Mouse (Mus musculus): Measurements from ENCODE around the gene Pink1. TPM values are rescaled to one million over a fixed set of nuclear protein-coding genes. Genes with fewer than 3 reads are reported as not detected.

The Pink1 gene
- total and polyA plus RNA-seq, 2 experiments from 2014 or later, result 159 to 330 TPM

GRCm38 (mm10) chr4:138366561-138366960 is 40.5 kb upstream of the Pink1 start:
- no peak for ATAC-seq (ENCODE audit: insufficient read depth, low read depth)
- H3K27me3 ChIP-seq (ENCODE audit: control insufficient read depth, insufficient read depth, low read length), result peaks cover 4% of the 10 kb centered on the region; the same call in 1 of the 2 replicates
- H3K36me3 ChIP-seq (replicated peaks; ENCODE audit: control insufficient read depth, insufficient read depth, low read length), result no peaks in the 10 kb centered on the region
- no peak for DNase-seq (ENCODE audit: low spot score)
- no peak overlapping the region for H3K4me3 ChIP-seq (ENCODE audit: low read depth, low read length)
- TF ChIP-seq EP300 (IDR thresholded peaks at IDR 0.05; ENCODE audit: low read depth) (no peak), CTCF (IDR thresholded peaks at IDR 0.05; ENCODE audit: low read depth) (no peak)
- no peaks in the 10 kb centered on the region for H3K9me3 ChIP-seq (replicated peaks; ENCODE audit: control insufficient read depth, low read length)
- H3K9ac ChIP-seq (replicated peaks; ENCODE audit: low read depth, low read length), result no peak overlapping the region
- no peak overlapping the region for H3K4me2 ChIP-seq (ENCODE audit: low read depth, low read length)
- H3K27ac ChIP-seq (ENCODE audit: low read depth), result no peak overlapping the region
- 82% methylated on average over 2 of the region's 2 CpGs for WGBS
- H3K4me1 ChIP-seq (ENCODE audit: control insufficient read depth, insufficient read depth), result peaks cover 15% of the 10 kb centered on the region

DNA sequence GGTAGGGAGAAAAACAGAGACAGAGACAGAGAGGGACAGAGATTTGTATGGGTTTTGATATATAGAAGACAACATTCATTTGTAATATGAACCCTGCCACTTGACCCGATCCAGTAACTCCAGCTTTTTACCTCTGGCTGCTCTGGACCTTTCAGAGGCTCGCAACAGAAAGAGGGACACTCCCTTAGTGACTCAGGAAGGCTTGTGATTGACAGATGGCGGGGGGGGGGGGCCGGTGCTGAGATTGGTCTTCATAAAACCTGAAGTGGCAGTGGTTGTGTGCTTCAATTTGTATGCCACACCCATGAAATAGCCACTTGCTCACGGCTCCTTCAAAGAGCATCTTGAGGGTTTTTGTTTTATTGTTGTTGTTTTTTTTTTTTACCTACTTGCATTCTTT is 37.4 kb upstream of the Pink1 start:
- Histone ChIP-seq H3K27ac (ENCODE audit: low read depth) (no peak overlapping the region), H3K9me3 (replicated peaks; ENCODE audit: control insufficient read depth, low read length) (no peaks in the 10 kb centered on the region), H3K4me3 (ENCODE audit: low read depth, low read length) (no peak overlapping the region), H3K4me2 (ENCODE audit: low read depth, low read length) (no peak overlapping the region), H3K9ac (replicated peaks; ENCODE audit: low read depth, low read length) (no peak overlapping the region), H3K27me3 (ENCODE audit: control insufficient read depth, insufficient read depth, low read length) (peaks cover 4% of the 10 kb centered on the region; the same call in 1 of the 2 replicates), H3K36me3 (replicated peaks; ENCODE audit: control insufficient read depth, insufficient read depth, low read length) (no peaks in the 10 kb centered on the region), H3K4me1 (ENCODE audit: control insufficient read depth, insufficient read depth) (peaks cover 11% of the 10 kb centered on the region)
- 60% methylated on average over 5 of the region's 5 CpGs for WGBS
- DNase-seq (ENCODE audit: low spot score), result no peak
- TF ChIP-seq EP300 (IDR thresholded peaks at IDR 0.05; ENCODE audit: low read depth) (no peak), CTCF (IDR thresholded peaks at IDR 0.05; ENCODE audit: low read depth) (no peak)
- no peak for ATAC-seq (ENCODE audit: insufficient read depth, low read depth)

GRCm38 (mm10) chr4:138362883-138363282 is 36.8 kb upstream of the Pink1 start:
- Histone ChIP-seq H3K9ac (replicated peaks; ENCODE audit: low read depth, low read length) (no peak overlapping the region), H3K36me3 (replicated peaks; ENCODE audit: control insufficient read depth, insufficient read depth, low read length) (no peaks in the 10 kb centered on the region), H3K4me1 (ENCODE audit: control insufficient read depth, insufficient read depth) (peaks cover 5% of the 10 kb centered on the region), H3K9me3 (replicated peaks; ENCODE audit: control insufficient read depth, low read length) (no peaks in the 10 kb centered on the region), H3K27me3 (ENCODE audit: control insufficient read depth, insufficient read depth, low read length) (peaks cover 4% of the 10 kb centered on the region; the same call in 1 of the 2 replicates), H3K4me3 (ENCODE audit: low read depth, low read length) (no peak overlapping the region), H3K27ac (ENCODE audit: low read depth) (no peak overlapping the region), H3K4me2 (ENCODE audit: low read depth, low read length) (no peak overlapping the region)
- ATAC-seq (ENCODE audit: insufficient read depth, low read depth), result no peak
- 82% methylated on average over 7 of the region's 7 CpGs for WGBS
- DNase-seq (ENCODE audit: low spot score), result no peak
- TF ChIP-seq CTCF (IDR thresholded peaks at IDR 0.05; ENCODE audit: low read depth) (no peak), EP300 (IDR thresholded peaks at IDR 0.05; ENCODE audit: low read depth) (no peak)

- WGBS, result 21% methylated on average over 10 of the region's 11 CpGs
- Histone ChIP-seq H3K27ac (ENCODE audit: low read depth) (no peak overlapping the region), H3K9ac (replicated peaks; ENCODE audit: low read depth, low read length) (no peak overlapping the region), H3K9me3 (replicated peaks; ENCODE audit: control insufficient read depth, low read length) (no peaks in the 10 kb centered on the region), H3K4me3 (ENCODE audit: low read depth, low read length) (no peak overlapping the region), H3K36me3 (replicated peaks; ENCODE audit: control insufficient read depth, insufficient read depth, low read length) (no peaks in the 10 kb centered on the region), H3K4me1 (ENCODE audit: control insufficient read depth, insufficient read depth) (no peaks in the 10 kb centered on the region), H3K27me3 (ENCODE audit: control insufficient read depth, insufficient read depth, low read length) (peaks cover 2% of the 10 kb centered on the region; the same call in 1 of the 2 replicates), H3K4me2 (ENCODE audit: low read depth, low read length) (no peak overlapping the region)
- no peak for ATAC-seq (ENCODE audit: insufficient read depth, low read depth)
- no peak for DNase-seq (ENCODE audit: low spot score)
- TF ChIP-seq CTCF (IDR thresholded peaks at IDR 0.05; ENCODE audit: low read depth) (no peak), EP300 (IDR thresholded peaks at IDR 0.05; ENCODE audit: low read depth) (no peak)
These were observed 35.3 kb upstream of the Pink1 start for GRCm38 (mm10) chr4:138361370-138361821.

DNA sequence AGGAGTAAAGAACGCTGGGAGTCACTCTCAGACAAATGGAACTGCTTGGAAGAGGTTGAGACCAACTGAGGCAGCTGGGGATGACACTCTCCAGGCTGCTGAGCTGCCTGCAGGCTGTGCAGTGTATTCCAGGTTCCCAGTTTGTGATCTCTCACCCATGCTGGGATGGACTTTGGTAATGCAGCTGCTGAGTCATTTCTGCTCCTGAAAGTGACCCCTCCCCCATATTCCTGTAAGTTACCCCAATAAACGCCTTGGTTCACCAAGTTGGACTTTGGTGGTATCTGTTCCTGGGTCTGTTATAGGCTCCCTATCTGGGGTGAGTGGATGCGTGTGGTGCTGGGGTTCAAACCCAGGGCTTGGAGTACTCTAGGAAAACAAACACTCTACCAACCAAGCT is 32.1 kb upstream of the Pink1 start:
- WGBS, result 67% methylated on average over 3 of the region's 3 CpGs
- no peak overlapping the region for H3K9ac ChIP-seq (replicated peaks; ENCODE audit: low read depth, low read length)
- no peaks in the 10 kb centered on the region for H3K27me3 ChIP-seq (ENCODE audit: control insufficient read depth, insufficient read depth, low read length)
- TF ChIP-seq EP300 (IDR thresholded peaks at IDR 0.05; ENCODE audit: low read depth) (no peak), CTCF (IDR thresholded peaks at IDR 0.05; ENCODE audit: low read depth) (no peak)
- DNase-seq (ENCODE audit: low spot score) (no peak), ATAC-seq (ENCODE audit: insufficient read depth, low read depth) (no peak)
- no peak overlapping the region for H3K4me3 ChIP-seq (ENCODE audit: low read depth, low read length)
- H3K36me3 ChIP-seq (replicated peaks; ENCODE audit: control insufficient read depth, insufficient read depth, low read length), result no peaks in the 10 kb centered on the region
- H3K9me3 ChIP-seq (replicated peaks; ENCODE audit: control insufficient read depth, low read length), result no peaks in the 10 kb centered on the region
- H3K27ac ChIP-seq (ENCODE audit: low read depth), result no peak overlapping the region
- H3K4me2 ChIP-seq (ENCODE audit: low read depth, low read length), result no peak overlapping the region
- H3K4me1 ChIP-seq (ENCODE audit: control insufficient read depth, insufficient read depth), result 0 out of 2 replicates have a peak, but pooled peaks cover 8% of the 10 kb centered on the region

GRCm38 (mm10) chr4:138356551-138356950 is 30.4 kb upstream of the Pink1 start:
- H3K4me3 ChIP-seq (ENCODE audit: low read depth, low read length), result no peak overlapping the region
- ATAC-seq (ENCODE audit: insufficient read depth, low read depth), result no peak
- H3K9ac ChIP-seq (replicated peaks; ENCODE audit: low read depth, low read length), result no peak overlapping the region
- H3K9me3 ChIP-seq (replicated peaks; ENCODE audit: control insufficient read depth, low read length), result no peaks in the 10 kb centered on the region
- no peak overlapping the region for H3K4me2 ChIP-seq (ENCODE audit: low read depth, low read length)
- no peaks in the 10 kb centered on the region for H3K27me3 ChIP-seq (ENCODE audit: control insufficient read depth, insufficient read depth, low read length)
- H3K4me1 ChIP-seq (ENCODE audit: control insufficient read depth, insufficient read depth), result 0 out of 2 replicates have a peak, but pooled peaks cover 9% of the 10 kb centered on the region
- H3K27ac ChIP-seq (ENCODE audit: low read depth), result no peak overlapping the region
- TF ChIP-seq CTCF (IDR thresholded peaks at IDR 0.05; ENCODE audit: low read depth) (no peak), EP300 (IDR thresholded peaks at IDR 0.05; ENCODE audit: low read depth) (no peak)
- WGBS, result 88% methylated on average over 12 of the region's 12 CpGs
- no peak for DNase-seq (ENCODE audit: low spot score)
- no peaks in the 10 kb centered on the region for H3K36me3 ChIP-seq (replicated peaks; ENCODE audit: control insufficient read depth, insufficient read depth, low read length)

All from heart, postnatal 0 days (tissue).